Mouse (Mus musculus) cerebellum, adult 18-20 months (tissue): ENCODE data around the gene Aplp2.
"Not testable (repeated sequence)": the region's sequence is repeated elsewhere in the genome, so short reads cannot be mapped to it uniquely, and the experiment has no call there.

ENCODE experiments used
- DNase-seq, 2 experiments: peaks; one replicate each; pipeline ENCODE4 v3.0.0; 2021

Gene Aplp2

GRCm38 (mm10) chr9:31176379-31177130 lies 35.1 kb downstream of the Aplp2 start:
- peak; percentile 84 to 85 for DNase-seq

- no peak for DNase-seq
Measured at GRCm38 (mm10) chr9:31175978-31176377, 35.6 kb downstream of the Aplp2 start.

- no peak for DNase-seq
Measured at GRCm38 (mm10) chr9:31175346-31175745, 36.3 kb downstream of the Aplp2 start.

GRCm38 (mm10) chr9:31168356-31169093 lies 43.1 kb downstream of the Aplp2 start:
- DNase-seq: peak in 1 of 2 experiments; percentile 29

GRCm38 (mm10) chr9:31167305-31167704 lies 44.3 kb downstream of the Aplp2 start:
- DNase-seq: peak; percentile 38 to 51

GRCm38 (mm10) chr9:31165505-31165904 lies 46.1 kb downstream of the Aplp2 start:
- DNase-seq: not testable (repeated sequence)

GRCm38 (mm10) chr9:31163327-31163726 lies 48.3 kb downstream of the Aplp2 start:
- no peak for DNase-seq

GRCm38 (mm10) chr9:31162911-31163310 lies 48.7 kb downstream of the Aplp2 start:
- DNase-seq: no peak

GRCm38 (mm10) chr9:31159910-31160309 lies 51.7 kb downstream of the Aplp2 start:
- DNase-seq: peak in 1 of 2 experiments; percentile 30

- no peak for DNase-seq
Measured at GRCm38 (mm10) chr9:31156594-31156993, 55.0 kb downstream of the Aplp2 start.

GRCm38 (mm10) chr9:31151050-31151449 lies 60.6 kb downstream of the Aplp2 start:
- DNase-seq: no peak

GRCm38 (mm10) chr9:31148135-31148534 lies 63.5 kb downstream of the Aplp2 start:
- no peak for DNase-seq

- DNase-seq: no peak
Measured at GRCm38 (mm10) chr9:31145272-31145925, 66.2 kb downstream of the Aplp2 start.

GRCm38 (mm10) chr9:31142924-31143323 lies 68.7 kb downstream of the Aplp2 start:
- DNase-seq: no peak

- no peak for DNase-seq
Measured at GRCm38 (mm10) chr9:31133131-31133530, 78.5 kb downstream of the Aplp2 start.

- DNase-seq: peak; percentile 24 to 39
Measured at GRCm38 (mm10) chr9:31131205-31131968, 80.2 kb downstream of the Aplp2 start, which contains the start of gene St14. St14 (minus strand) TSS chr9:31131853.

GRCm38 (mm10) chr9:31130357-31131204 lies 81.0 kb downstream of the Aplp2 start:
- no peak for DNase-seq

- DNase-seq: no peak
Measured at GRCm38 (mm10) chr9:31129956-31130355, 81.7 kb downstream of the Aplp2 start.

GRCm38 (mm10) chr9:31127876-31128465 lies 83.6 kb downstream of the Aplp2 start:
- DNase-seq: no peak

- peak in 1 of 2 experiments; percentile 22 for DNase-seq
Measured at GRCm38 (mm10) chr9:31126079-31126478, 85.5 kb downstream of the Aplp2 start.

- no peak for DNase-seq
Measured at GRCm38 (mm10) chr9:31122464-31123030, 89.1 kb downstream of the Aplp2 start.
